Mouse (Mus musculus) heart, embryonic 16.5 days (tissue): ENCODE results near the gene Trabd2b. TPM values are rescaled to one million over a fixed set of nuclear protein-coding genes. Genes with fewer than 3 reads are reported as not detected.

Experiments used
- ATAC-seq: fragments of 200-750 bp; cut with Nextera tagmentation; replicated peaks from 2 replicates; pipeline ENCODE4 v1.8.0; 2017; ENCODE audit warnings: moderate number of reproducible peaks; ENCODE audit not compliant: insufficient read depth, low FRiP score; ENCODE audit errors: extremely low read depth
- H3K27ac ChIP-seq: fragments of 300-500 bp; sonication (generic); 2 replicates; pipeline ENCODE4 v1.5.1; 2014; ENCODE audit warnings: mild to moderate bottlenecking, low read length, control low read depth, moderate library complexity
- H3K27me3 ChIP-seq: fragments of 300-500 bp; sonication (generic); 2 replicates; pipeline ENCODE4 v1.6.1; 2014; ENCODE audit warnings: low read length, mixed read lengths; ENCODE audit not compliant: control insufficient read depth, insufficient read depth
- H3K36me3 ChIP-seq: fragments of 300-500 bp; sonication (generic); 2 replicates; pipeline ENCODE4 v1.6.1; 2014; ENCODE audit not compliant: control insufficient read depth, insufficient read depth
- H3K4me1 ChIP-seq: fragments of 300-500 bp; sonication (generic); 2 replicates; pipeline ENCODE4 v1.6.1; 2014; ENCODE audit warnings: low read length, mixed read lengths; ENCODE audit not compliant: control insufficient read depth, insufficient read depth
- H3K4me2 ChIP-seq: fragments of 300-500 bp; sonication (generic); 2 replicates; pipeline ENCODE4 v1.6.1; 2014; ENCODE audit warnings: low read depth, mild to moderate bottlenecking, control low read depth, low read length
- H3K4me3 ChIP-seq: fragments of 300-500 bp; sonication (generic); 2 replicates; pipeline ENCODE4 v1.5.1; 2014; ENCODE audit warnings: mild to moderate bottlenecking, control low read depth, low read length
- H3K9ac ChIP-seq: fragments of 300-500 bp; sonication (generic); 2 replicates; pipeline ENCODE4 v1.6.1; 2014; ENCODE audit warnings: low read length, control low read depth
- H3K9me3 ChIP-seq: fragments of 300-500 bp; sonication (generic); replicated peaks from 2 replicates; pipeline ENCODE4 v1.6.1; 2016; ENCODE audit warnings: low read length; ENCODE audit not compliant: control insufficient read depth
- WGBS: fragments of 180-500 bp; shearing (Covaris S2); extraction: QIAGEN DNeasy Blood & Tissue Kit; methylation state at CpG from one replicate; pipeline ENCODE4 v1.1.7; 2014; 5-methylcytosine and 5-hydroxymethylcytosine counted together
- polyA plus RNA-seq: library from polyadenylated mRNA; unstranded; fragments of >200 nt; fragmentation: Nextera tagmentation; extraction: Ambion mirVana; gene quantifications from 2 replicates; pipeline ENCODE4 v1.2.1, GENCODE M21; 2015

The Trabd2b gene
- polyA plus RNA-seq, result 2.8 and 3.4 TPM in 2 replicates

GRCm38 (mm10) chr4:114406355-114407101 lies at the start of gene Trabd2b:
TSS of gene Trabd2b (plus strand) at chr4:114406724.
- WGBS, result 1% methylated on average over 58 of the region's 61 CpGs
- peak within 1 kb of the TSS; percentile 99 for H3K4me2 ChIP-seq
- ATAC-seq, result peak; percentile 30
- peaks cover 52% of the 10 kb centered on the region for H3K27me3 ChIP-seq
- H3K27ac ChIP-seq, result peak within 1 kb of the TSS; percentile 85
- H3K36me3 ChIP-seq, result no peaks in the 10 kb centered on the region
- peaks cover 28% of the 10 kb centered on the region for H3K4me1 ChIP-seq
- peak within 1 kb of the TSS; percentile 81 for H3K4me3 ChIP-seq
- peak within 1 kb of the TSS; percentile 87 for H3K9ac ChIP-seq
- H3K9me3 ChIP-seq, result no peaks in the 10 kb centered on the region

- peak; percentile 63 for ATAC-seq
These were observed 49.1 kb upstream of the Trabd2b start for GRCm38 (mm10) chr4:114357420-114357819.

GRCm38 (mm10) chr4:114358874-114359273 lies 47.6 kb upstream of the Trabd2b start:
- H3K36me3 ChIP-seq, result no peaks in the 10 kb centered on the region
- 19% methylated on average over 2 of the region's 2 CpGs for WGBS
- H3K27ac ChIP-seq, result peak overlapping the region; percentile 6; the same call in 1 of the 2 replicates
- H3K27me3 ChIP-seq, result no peaks in the 10 kb centered on the region
- H3K4me2 ChIP-seq, result no peak overlapping the region
- ATAC-seq, result peak; percentile 71
- no peaks in the 10 kb centered on the region for H3K9me3 ChIP-seq
- no peak overlapping the region for H3K4me3 ChIP-seq
- peaks cover 29% of the 10 kb centered on the region for H3K4me1 ChIP-seq
- no peak overlapping the region for H3K9ac ChIP-seq

More at GRCm38 (mm10) chr4:114357420-114357819, 49.1 kb upstream of the Trabd2b start:
- H3K9me3 ChIP-seq, result no peaks in the 10 kb centered on the region
- H3K9ac ChIP-seq, result no peak overlapping the region
- peaks cover 29% of the 10 kb centered on the region for H3K4me1 ChIP-seq
- H3K4me3 ChIP-seq, result no peak overlapping the region
- 0 out of 2 replicates have a peak overlapping the region, but pooled peaks have one; percentile 2 for H3K27ac ChIP-seq
- H3K4me2 ChIP-seq, result no peak overlapping the region
- H3K27me3 ChIP-seq, result no peaks in the 10 kb centered on the region
- no peaks in the 10 kb centered on the region for H3K36me3 ChIP-seq
- WGBS, result 11% methylated on average over 4 of the region's 4 CpGs

GRCm38 (mm10) chr4:114359818-114360217 lies 46.7 kb upstream of the Trabd2b start:
- no peaks in the 10 kb centered on the region for H3K27me3 ChIP-seq
- 84% methylated on average over 1 of the region's 1 CpGs for WGBS
- ATAC-seq, result no peak

GRCm38 (mm10) chr4:114361336-114361735 lies 45.2 kb upstream of the Trabd2b start:
- 76% methylated on average over 2 of the region's 2 CpGs for WGBS
- Histone ChIP-seq H3K36me3 (no peaks in the 10 kb centered on the region), H3K9ac (no peak overlapping the region), H3K4me2 (no peak overlapping the region), H3K4me3 (no peak overlapping the region), H3K27ac (no peak overlapping the region), H3K4me1 (peaks cover 27% of the 10 kb centered on the region), H3K9me3 (no peaks in the 10 kb centered on the region), H3K27me3 (no peaks in the 10 kb centered on the region; the same call in 1 of the 2 replicates)
- no peak for ATAC-seq

More at GRCm38 (mm10) chr4:114359818-114360217, 46.7 kb upstream of the Trabd2b start:
- H3K4me2 ChIP-seq, result no peak overlapping the region
- no peak overlapping the region for H3K9ac ChIP-seq
- no peak overlapping the region for H3K27ac ChIP-seq
- no peaks in the 10 kb centered on the region for H3K9me3 ChIP-seq
- no peak overlapping the region for H3K4me3 ChIP-seq
- H3K4me1 ChIP-seq, result peaks cover 29% of the 10 kb centered on the region
- H3K36me3 ChIP-seq, result no peaks in the 10 kb centered on the region

GRCm38 (mm10) chr4:114365000-114365399 lies 41.5 kb upstream of the Trabd2b start:
- Histone ChIP-seq H3K27me3 (peaks cover 5% of the 10 kb centered on the region), H3K9me3 (no peaks in the 10 kb centered on the region), H3K4me1 (peaks cover 2% of the 10 kb centered on the region; the same call in 1 of the 2 replicates), H3K36me3 (no peaks in the 10 kb centered on the region), H3K4me3 (no peak overlapping the region), H3K27ac (no peak overlapping the region), H3K9ac (no peak overlapping the region), H3K4me2 (no peak overlapping the region)
- 63% methylated on average over 4 of the region's 4 CpGs for WGBS
- no peak for ATAC-seq

- Histone ChIP-seq H3K9ac (no peak overlapping the region), H3K4me2 (no peak overlapping the region), H3K4me3 (no peak overlapping the region), H3K9me3 (no peaks in the 10 kb centered on the region), H3K27me3 (peaks cover 5% of the 10 kb centered on the region), H3K36me3 (no peaks in the 10 kb centered on the region), H3K27ac (no peak overlapping the region), H3K4me1 (peaks cover 2% of the 10 kb centered on the region; the same call in 1 of the 2 replicates)
- ATAC-seq, result no peak
These were observed 40.9 kb upstream of the Trabd2b start for GRCm38 (mm10) chr4:114365595-114365994.

GRCm38 (mm10) chr4:114367005-114367404 lies 39.5 kb upstream of the Trabd2b start:
- Histone ChIP-seq H3K9me3 (no peaks in the 10 kb centered on the region), H3K27ac (no peak overlapping the region), H3K9ac (no peak overlapping the region), H3K27me3 (peaks cover 5% of the 10 kb centered on the region), H3K4me3 (no peak overlapping the region), H3K4me1 (peaks cover 7% of the 10 kb centered on the region), H3K4me2 (no peak overlapping the region), H3K36me3 (no peaks in the 10 kb centered on the region)
- ATAC-seq, result no peak
- WGBS, result 64% methylated on average over 2 of the region's 2 CpGs

- WGBS, result 40% methylated on average over 7 of the region's 7 CpGs
- no peak overlapping the region for H3K9ac ChIP-seq
- ATAC-seq, result no peak
- no peak overlapping the region for H3K27ac ChIP-seq
- H3K4me1 ChIP-seq, result peaks cover 7% of the 10 kb centered on the region
- H3K4me2 ChIP-seq, result no peak overlapping the region
- H3K27me3 ChIP-seq, result peaks cover 5% of the 10 kb centered on the region
- no peak overlapping the region for H3K4me3 ChIP-seq
- H3K9me3 ChIP-seq, result no peaks in the 10 kb centered on the region
- H3K36me3 ChIP-seq, result no peaks in the 10 kb centered on the region
These were observed 38.7 kb upstream of the Trabd2b start for GRCm38 (mm10) chr4:114367840-114368239.
